Mouse (Mus musculus) mature B cell (primary cell): ENCODE data around the gene Cd300ld5.
"Not testable (repeated sequence)": the region's sequence is repeated elsewhere in the genome, so short reads cannot be mapped to it uniquely, and the experiment has no call there.

Experiments used
- in situ Hi-C: fragments of 300-500 bp; cut with MboI; formaldehyde crosslinking; loops from 2 replicates; pipeline ENCODE4 v1.14.3; 2019

Cd300ld5 gene

GRCm38 (mm10) chr11:115049282-115049895 is 11.8 kb upstream of the Cd300ld5 start:
- in situ Hi-C loops = no loop called here

GRCm38 (mm10) chr11:115048259-115048658 is 10.7 kb upstream of the Cd300ld5 start, which contains the start of gene Cd300ld3:
Gene Cd300ld3 (minus strand): TSS chr11:115048409.
- in situ Hi-C loops = no loop called here

GRCm38 (mm10) chr11:115026912-115027311 is 10.7 kb downstream of the Cd300ld5 start, which contains the start of gene Cd300ld4:
Gene Cd300ld4 (minus strand): TSS chr11:115027012.
- in situ Hi-C loops = not testable (repeated sequence)

- in situ Hi-C loops = not testable (repeated sequence)
These were observed 21.5 kb downstream of the Cd300ld5 start, which contains the start of gene Cd300ld2 for GRCm38 (mm10) chr11:115016093-115016492. Gene Cd300ld2 (minus strand): TSS chr11:115016193.

GRCm38 (mm10) chr11:115004070-115004469 is 33.5 kb downstream of the Cd300ld5 start:
- in situ Hi-C loops = no loop called here

- in situ Hi-C loops = no loop called here
These were observed 36.0 kb downstream of the Cd300ld5 start, which contains the start of gene Cd300c2 for GRCm38 (mm10) chr11:115001474-115002040. Gene Cd300c2 (minus strand): TSS chr11:115001880.

- in situ Hi-C loops = no loop called here
These were observed 47.8 kb downstream of the Cd300ld5 start, which contains the start of gene Cd300ld for GRCm38 (mm10) chr11:114989793-114990192. Gene Cd300ld (minus strand): TSS chr11:114989922.

GRCm38 (mm10) chr11:114981866-114982265 is 55.7 kb downstream of the Cd300ld5 start:
- in situ Hi-C loops = no loop called here
